Mouse (Mus musculus): ENCODE results near the gene Fastk.

GRCm38 (mm10) chr5:24428596-24428995 is 16.5 kb downstream of the Fastk start:
- no peak for TF ChIP-seq CTCF (IDR thresholded peaks at IDR 0.05; ENCODE audit: low read depth, low read length)
- no peak for TF ChIP-seq POLR2A (IDR thresholded peaks at IDR 0.05; ENCODE audit: borderline replicate concordance, low read depth, low read length)

Data from bone marrow macrophage, adult 2 months (primary cell).